23 mouse cellular contexts compared by ENCODE assay signal in genomic region chr1:157713851-157714250, GRCm38 (mm10).
DNase-seq lines count a peak whose midpoint lies in the region; ATAC-seq and TF ChIP-seq lines count a peak whose summit lies in the region.
"Had no signal": no experiment of that assay in that cellular context is flagged by ENCODE, and none has a peak within 500 bp of the region (broad histone marks: within the 10 kb centered on the region; RNA-seq: fewer than 3 reads in every experiment).

No protein-coding gene starts in this region.

- no peaks in the 10 kb centered on the region for H3K36me3 ChIP-seq in liver, postnatal 0 days (replicated peaks; ENCODE audit: insufficient read depth, low read length)
- H3K36me3 ChIP-seq: forebrain, embryonic 12.5 days; hindbrain, embryonic 15.5 days; limb, embryonic 10.5 days; limb, embryonic 15.5 days; liver, embryonic 13.5 days; midbrain, embryonic 13.5 days; neural tube, embryonic 13.5 days had no signal

- no peak overlapping the region for H3K9ac ChIP-seq in liver, postnatal 0 days (replicated peaks)
- H3K9ac ChIP-seq: forebrain, embryonic 12.5 days; hindbrain, embryonic 15.5 days; limb, embryonic 15.5 days; liver, embryonic 13.5 days; midbrain, embryonic 13.5 days; neural tube, embryonic 13.5 days had no signal

- intact Hi-C loops in left cerebral cortex, postnatal 4 days (cut with DNase I), result no loop called here
- intact Hi-C loops in left cerebral cortex, adult 2 months (cut with DNase I), result no loop called here

- H3K27me3 ChIP-seq in liver, postnatal 0 days (ENCODE audit: insufficient read depth, low read length), result no peaks in the 10 kb centered on the region
- H3K27me3 ChIP-seq: forebrain, embryonic 12.5 days; hindbrain, embryonic 15.5 days; limb, embryonic 15.5 days; liver, embryonic 13.5 days; midbrain, embryonic 13.5 days; neural tube, embryonic 13.5 days had no signal

- no peak for ATAC-seq in liver, postnatal 0 days
- ATAC-seq: midbrain, embryonic 13.5 days had no signal

- H3K27ac ChIP-seq in left cerebral cortex, adult 2 months, result no peak overlapping the region
- no peak overlapping the region for H3K27ac ChIP-seq in liver, postnatal 0 days (ENCODE audit: low read depth)
- H3K27ac ChIP-seq: forebrain, embryonic 12.5 days; hindbrain, embryonic 15.5 days; limb, embryonic 10.5 days; limb, embryonic 15.5 days; liver, embryonic 13.5 days; macrophage; midbrain, embryonic 13.5 days; neural tube, embryonic 13.5 days had no signal

- H3K4me1 ChIP-seq in liver, postnatal 0 days (ENCODE audit: insufficient read depth), result no peaks in the 10 kb centered on the region
- H3K4me1 ChIP-seq: hindbrain, embryonic 15.5 days; limb, embryonic 10.5 days; limb, embryonic 15.5 days; liver, embryonic 13.5 days had no signal

- H3K9me3 ChIP-seq in liver, postnatal 0 days (ENCODE audit: low read length), result no peaks in the 10 kb centered on the region
- H3K9me3 ChIP-seq: forebrain, embryonic 12.5 days; hindbrain, embryonic 15.5 days; limb, embryonic 10.5 days; limb, embryonic 15.5 days; liver, embryonic 13.5 days; midbrain, embryonic 13.5 days; neural tube, embryonic 13.5 days had no signal

- no peak overlapping the region for H3K4me3 ChIP-seq in left cerebral cortex, adult 2 months
- no peak overlapping the region for H3K4me3 ChIP-seq in liver, postnatal 0 days (ENCODE audit: low read depth, low read length)
- H3K4me3 ChIP-seq: erythroblast, embryonic 14.5 days; forebrain, embryonic 12.5 days; hindbrain, embryonic 15.5 days; limb, embryonic 10.5 days; limb, embryonic 15.5 days; liver, embryonic 13.5 days; midbrain, embryonic 13.5 days; neural tube, embryonic 13.5 days had no signal

- TF ChIP-seq CTCF in left cerebral cortex, adult 2 months (IDR thresholded peaks at IDR 0.05), result no peak
- no peak for TF ChIP-seq CTCF in liver, postnatal 0 days (IDR thresholded peaks at IDR 0.05; ENCODE audit: low read depth)

- WGBS in liver, postnatal 0 days (ENCODE audit: insufficient replicate concordance), result 79% methylated on average over 7 of the region's 7 CpGs

- peak; percentile 29 for DNase-seq in gastrocnemius, postnatal 10 days
- no peak for DNase-seq in gastrocnemius, postnatal 25 days
- DNase-seq in left cerebral cortex, postnatal 4 days, result peak; percentile 81
- no peak for DNase-seq in left cerebral cortex, adult 2 months (ENCODE audit: extremely low spot score in 1 of 2, low spot score in 2 of 2)
- DNase-seq in cerebellum, postnatal 10 days, result peak; percentile 86 to 91
- DNase-seq in MN1 (ENCODE audit: low spot score), result no peak
- DNase-seq in liver, postnatal 0 days, result no peak
- DNase-seq: adrenal gland, postnatal 14 days; kidney, adult 2 months; kidney, postnatal 4 days; liver, embryonic 13.5 days; lung, adult 2 months; lung, postnatal 10 days; right cerebral cortex, postnatal 14 days had no signal

- no peak overlapping the region for H3K4me2 ChIP-seq in liver, postnatal 0 days (ENCODE audit: low read depth, low read length)
- H3K4me2 ChIP-seq: forebrain, embryonic 12.5 days; heart, embryonic 11.5 days; hindbrain, embryonic 15.5 days; limb, embryonic 15.5 days; liver, embryonic 13.5 days; midbrain, embryonic 13.5 days; neural tube, embryonic 13.5 days had no signal

- no peak for TF ChIP-seq EP300 in liver, postnatal 0 days (IDR thresholded peaks at IDR 0.05; ENCODE audit: low read depth)

Comparison
In these comparisons a context has a peak if more than half of its experiments do, and no peak if none do; other contexts are left out.
1. DNase-seq: peak in gastrocnemius, postnatal 10 days (single experiment), left cerebral cortex, postnatal 4 days (single experiment) and cerebellum, postnatal 10 days (2 of 2); none in gastrocnemius, postnatal 25 days (single experiment), left cerebral cortex, adult 2 months (0 of 2), MN1 (single experiment) and liver, postnatal 0 days (single experiment).